Mouse (Mus musculus) myocyte (in vitro differentiated cells): ENCODE measurements around the gene Fam228a. TPM values are rescaled to one million over a fixed set of nuclear protein-coding genes. Genes with fewer than 3 reads are reported as not detected.
"Not testable (repeated sequence)": the region's sequence is repeated elsewhere in the genome, so short reads cannot be mapped to it uniquely, and the experiment has no call there.

Experiments used
- H3K27me3 ChIP-seq: one replicate; pipeline ENCODE4 v1.6.1; 2011; ENCODE audit not compliant: control insufficient read depth, insufficient read depth, insufficient read length
- H3K36me3 ChIP-seq: one replicate; pipeline ENCODE4 v1.6.1; 2011; ENCODE audit not compliant: control insufficient read depth, insufficient read depth
- H3K4me2 ChIP-seq: one replicate; pipeline ENCODE4 v1.6.1; 2011; ENCODE audit warnings: low read depth, control low read depth
- H3K4me3 ChIP-seq: one replicate; pipeline ENCODE4 v1.5.1; 2011; ENCODE audit warnings: mild to moderate bottlenecking, control low read depth, moderate library complexity
- H3K79me2 ChIP-seq: one replicate; pipeline ENCODE4 v1.6.1; 2011; ENCODE audit not compliant: control insufficient read depth, insufficient read depth
- H3ac ChIP-seq: one replicate; pipeline ENCODE4 v1.6.1; 2011; ENCODE audit not compliant: control insufficient read depth, insufficient read length
- CEBPB ChIP-seq: IDR thresholded peaks from 2 replicates; pipeline ENCODE4 v1.6.1; 2011; ENCODE audit warnings: mild to moderate bottlenecking, moderate library complexity; ENCODE audit not compliant: poor library complexity, insufficient read depth, severe bottlenecking
- E2F4 ChIP-seq: IDR thresholded peaks from one replicate; pipeline ENCODE4 v1.6.1; 2011; ENCODE audit warnings: mild to moderate bottlenecking, control low read depth, moderate library complexity; ENCODE audit not compliant: insufficient read depth
- MAX ChIP-seq: IDR thresholded peaks from one replicate; pipeline ENCODE4 v1.6.1; 2011; ENCODE audit warnings: low read depth, mild to moderate bottlenecking, control low read depth
- MYOD1 ChIP-seq, 3 experiments: IDR thresholded peaks; one replicate each; pipeline ENCODE4 v1.6.1; 2011; ENCODE audit warnings: control low read depth in 2 of 3, low read depth in 2 of 3, mild to moderate bottlenecking in 2 of 3, moderate library complexity in 1 of 3; ENCODE audit not compliant: insufficient read length in 2 of 3, control insufficient read depth in 1 of 3
- MYOG ChIP-seq, 3 experiments: IDR thresholded peaks; one replicate each; pipeline ENCODE4 v1.6.1; 2011; ENCODE audit warnings: control low read depth in 2 of 3, low read depth in 2 of 3, mild to moderate bottlenecking in 2 of 3; ENCODE audit not compliant: insufficient read length in 2 of 3, control insufficient read depth in 1 of 3, insufficient read depth in 1 of 3
- POLR2A ChIP-seq: IDR thresholded peaks from one replicate; pipeline ENCODE4 v1.6.1; 2011; ENCODE audit warnings: low read depth, mild to moderate bottlenecking, control low read depth, moderate library complexity; ENCODE audit not compliant: insufficient read length
- POLR2AphosphoS2 ChIP-seq: IDR thresholded peaks from one replicate; pipeline ENCODE4 v1.6.1; 2011; ENCODE audit warnings: low read depth, control low read depth; ENCODE audit not compliant: insufficient read length
- REST ChIP-seq: IDR thresholded peaks from one replicate; pipeline ENCODE4 v1.6.1; 2011; ENCODE audit warnings: mild to moderate bottlenecking, control low read depth, moderate library complexity; ENCODE audit not compliant: insufficient read depth, insufficient read length
- SRF ChIP-seq: IDR thresholded peaks from one replicate; pipeline ENCODE4 v1.6.1; 2011; ENCODE audit warnings: low read depth; ENCODE audit not compliant: control insufficient read depth, insufficient read length
- TCF12 ChIP-seq: IDR thresholded peaks from one replicate; pipeline ENCODE4 v1.6.1; 2011; ENCODE audit warnings: mild to moderate bottlenecking, control low read depth; ENCODE audit not compliant: poor library complexity, insufficient read depth, severe bottlenecking
- TCF3 ChIP-seq: IDR thresholded peaks from one replicate; pipeline ENCODE4 v1.6.1; 2011; ENCODE audit warnings: low read depth, control low read depth; ENCODE audit not compliant: insufficient read length
- USF1 ChIP-seq: IDR thresholded peaks from one replicate; pipeline ENCODE4 v1.6.1; 2011; ENCODE audit warnings: low read depth, mild to moderate bottlenecking, control low read depth, moderate library complexity
- polyA plus RNA-seq: library from polyadenylated mRNA; unstranded; fragments of >200 nt; fragmentation: generic; extraction: Trizol; gene quantifications from one replicate; pipeline ENCODE4 v1.2.1, GENCODE M21; 2012; ENCODE audit warnings: missing spikeins

Fam228a gene
- polyA plus RNA-seq, 1 experiment = not detected

DNA sequence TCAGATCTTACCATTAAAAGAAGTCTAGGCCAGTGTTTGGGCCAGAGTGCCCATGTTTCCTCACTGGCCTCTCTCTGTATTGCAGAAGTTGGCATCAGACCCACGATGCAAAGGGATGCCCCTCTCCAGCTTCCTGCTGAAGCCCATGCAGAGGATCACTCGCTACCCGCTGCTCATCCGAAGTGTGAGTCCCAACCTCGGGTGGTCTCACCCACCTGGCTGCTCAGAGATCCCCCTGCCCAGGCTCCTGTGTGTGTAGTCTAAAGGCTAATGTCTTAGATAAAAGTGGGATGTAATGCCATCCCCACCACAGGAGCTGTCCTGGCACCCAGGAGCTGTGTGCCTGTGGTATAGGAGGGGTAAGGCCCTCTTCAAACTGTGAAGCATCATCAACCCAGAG lies 32.1 kb downstream of the Fam228a start:
- Histone ChIP-seq H3K4me3 (no peak overlapping the region), H3K27me3 (no peaks in the 10 kb centered on the region), H3K4me2 (no peak overlapping the region), H3K79me2 (no peaks in the 10 kb centered on the region), H3K36me3 (no peaks in the 10 kb centered on the region), H3ac (no peak overlapping the region)
- TF ChIP-seq TCF3 (no peak), MAX (no peak), TCF12 (no peak), POLR2A (no peak), MYOG (IDR thresholded peaks at IDR 0.05; ENCODE audit: control insufficient read depth in 1 of 3, insufficient read depth in 1 of 3, insufficient read length in 2 of 3, low read depth in 2 of 3) (no peak), REST (no peak), CEBPB (no peak), USF1 (no peak), POLR2AphosphoS2 (no peak), E2F4 (no peak), SRF (no peak), MYOD1 (IDR thresholded peaks at IDR 0.05; ENCODE audit: control insufficient read depth in 1 of 3, insufficient read length in 2 of 3, low read depth in 2 of 3) (no peak)

DNA sequence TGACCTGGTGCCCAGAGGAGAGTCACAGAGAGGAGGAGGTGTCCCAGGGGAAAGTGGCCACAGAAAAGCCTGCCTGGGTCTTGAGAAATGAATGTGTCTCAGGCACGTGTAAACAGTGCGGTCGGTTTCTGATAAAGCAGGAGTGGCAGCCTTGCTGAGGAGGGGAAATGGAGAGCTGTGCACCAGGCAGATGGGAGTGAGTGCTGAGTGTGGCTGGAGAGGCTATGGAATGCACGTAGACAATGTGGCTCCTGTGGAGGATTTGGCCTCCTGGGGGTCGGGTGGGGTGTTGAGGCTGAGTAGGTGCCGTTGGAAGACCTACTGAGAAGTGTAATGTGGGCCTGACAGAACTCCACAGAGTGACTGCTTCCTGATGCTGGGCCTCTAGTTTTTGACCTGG lies 32.6 kb downstream of the Fam228a start:
- not testable (repeated sequence) for H3ac ChIP-seq, H3K4me3 ChIP-seq, H3K36me3 ChIP-seq, H3K4me2 ChIP-seq, H3K27me3 ChIP-seq, H3K79me2 ChIP-seq

DNA sequence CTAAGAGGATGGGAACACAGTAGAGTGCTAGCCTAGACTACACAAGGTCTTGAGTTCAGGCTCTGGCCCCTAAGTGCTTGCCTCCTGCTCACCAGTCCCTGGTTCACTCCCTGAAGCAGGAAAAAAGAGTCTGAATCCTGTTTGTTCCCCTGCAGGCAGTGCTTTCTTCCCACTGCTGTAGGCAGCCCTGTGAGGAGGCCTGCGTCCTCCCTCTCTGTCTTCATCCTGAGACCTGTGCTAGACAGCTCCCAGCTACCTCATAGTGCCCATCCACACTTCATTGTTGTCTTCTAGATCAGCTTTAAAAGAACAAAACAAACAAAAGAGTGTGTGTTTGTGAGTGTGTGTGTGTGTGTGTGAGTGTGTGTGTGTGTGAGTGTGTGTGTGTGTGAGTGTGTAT lies 43.7 kb downstream of the Fam228a start:
- no peaks in the 10 kb centered on the region for H3K27me3 ChIP-seq
- no peak for TF ChIP-seq SRF
- no peak overlapping the region for H3ac ChIP-seq
- peaks cover 5% of the 10 kb centered on the region for H3K36me3 ChIP-seq
- no peaks in the 10 kb centered on the region for H3K79me2 ChIP-seq
- no peak overlapping the region for H3K4me2 ChIP-seq
- no peak overlapping the region for H3K4me3 ChIP-seq

DNA sequence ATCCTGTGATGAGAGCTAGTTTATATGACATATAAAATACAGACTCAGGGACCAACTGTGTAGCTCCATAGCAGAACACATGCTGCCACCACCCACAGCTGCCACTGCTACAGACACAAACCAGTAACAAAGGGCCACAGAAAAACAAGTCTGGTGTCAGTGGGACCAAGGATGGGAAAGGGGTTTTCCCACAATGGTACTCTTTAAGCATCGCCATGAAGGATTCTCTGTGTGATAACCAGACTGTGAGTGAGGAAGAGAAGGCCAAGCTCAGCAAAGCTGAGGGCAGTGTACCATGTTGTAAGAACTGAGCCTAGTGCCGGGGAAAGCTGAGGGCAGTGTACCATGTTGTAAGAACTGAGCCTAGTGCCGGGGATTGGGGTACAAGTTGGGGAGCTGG lies 47.0 kb downstream of the Fam228a start:
- H3K27me3 ChIP-seq = no peaks in the 10 kb centered on the region
- no peaks in the 10 kb centered on the region for H3K36me3 ChIP-seq
- no peak overlapping the region for H3ac ChIP-seq
- H3K4me2 ChIP-seq = no peak overlapping the region
- H3K4me3 ChIP-seq = no peak overlapping the region
- TF ChIP-seq SRF = no peak
- TF ChIP-seq CEBPB = no peak
- TF ChIP-seq POLR2A = no peak
- TF ChIP-seq MYOG (IDR thresholded peaks at IDR 0.05; ENCODE audit: control insufficient read depth in 1 of 3, insufficient read depth in 1 of 3, insufficient read length in 2 of 3, low read depth in 2 of 3) = no peak
- no peak for TF ChIP-seq USF1
- no peak for TF ChIP-seq POLR2AphosphoS2
- TF ChIP-seq TCF12 = no peak
- TF ChIP-seq MYOD1 (IDR thresholded peaks at IDR 0.05; ENCODE audit: control insufficient read depth in 1 of 3, insufficient read length in 2 of 3, low read depth in 2 of 3) = no peak
- TF ChIP-seq E2F4 = no peak
- TF ChIP-seq REST = no peak
- no peak for TF ChIP-seq MAX
- no peak for TF ChIP-seq TCF3
- no peaks in the 10 kb centered on the region for H3K79me2 ChIP-seq

DNA sequence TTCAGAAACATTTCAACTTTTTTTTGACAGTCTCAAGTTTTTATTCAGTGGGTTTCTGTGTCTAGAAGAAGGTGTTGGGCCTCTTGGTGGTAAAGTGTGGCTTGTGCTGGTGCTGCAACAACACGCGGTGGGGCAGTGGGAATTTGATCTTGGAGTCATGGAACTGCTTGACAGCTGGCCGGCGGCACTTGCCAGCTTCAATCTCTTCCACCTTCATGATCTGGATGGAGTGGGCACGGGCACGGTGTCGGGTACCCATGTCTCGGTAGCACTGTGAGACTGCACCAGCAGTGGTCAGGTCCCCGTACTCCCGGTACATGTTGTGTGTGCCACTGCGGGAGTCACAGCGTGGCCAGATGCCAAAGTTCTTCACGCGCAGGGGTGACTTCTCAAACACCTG lies 48.9 kb downstream of the Fam228a start:
- no peak for TF ChIP-seq CEBPB
- TF ChIP-seq TCF3 = no peak
- TF ChIP-seq USF1 = no peak
- no peak for TF ChIP-seq POLR2AphosphoS2
- TF ChIP-seq MYOD1 (IDR thresholded peaks at IDR 0.05; ENCODE audit: control insufficient read depth in 1 of 3, insufficient read length in 2 of 3, low read depth in 2 of 3) = peak in 2 of 3 experiments; percentile 42 to 54
- no peak for TF ChIP-seq TCF12
- peak in 1 of 3 experiments; percentile 56 for TF ChIP-seq MYOG (IDR thresholded peaks at IDR 0.05; ENCODE audit: control insufficient read depth in 1 of 3, insufficient read depth in 1 of 3, insufficient read length in 2 of 3, low read depth in 2 of 3)
- no peak for TF ChIP-seq SRF
- Histone ChIP-seq H3K27me3 (no peaks in the 10 kb centered on the region), H3K4me3 (no peak overlapping the region), H3ac (no peak overlapping the region), H3K79me2 (no peaks in the 10 kb centered on the region), H3K4me2 (no peak overlapping the region), H3K36me3 (no peaks in the 10 kb centered on the region)

DNA sequence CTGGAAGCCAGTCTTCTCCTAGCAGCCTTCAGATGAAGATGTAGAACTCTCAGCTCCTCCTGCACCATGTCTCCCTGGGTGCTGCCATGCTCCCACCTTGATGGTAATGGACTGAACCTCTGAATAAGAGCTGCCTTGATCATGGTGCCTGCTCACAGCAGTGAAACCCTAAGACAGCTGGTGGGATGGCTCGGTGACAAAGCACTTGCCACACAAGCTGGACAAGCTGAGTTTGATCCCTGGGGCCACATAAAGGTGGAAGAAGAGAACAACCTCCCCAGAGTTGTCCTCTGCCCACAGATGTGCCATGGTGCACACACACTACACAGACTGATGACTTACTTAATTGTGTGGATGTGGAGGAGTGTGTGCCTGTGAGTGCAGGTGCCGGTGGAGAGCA lies 49.8 kb downstream of the Fam228a start:
- no peak overlapping the region for H3K4me3 ChIP-seq
- no peak overlapping the region for H3ac ChIP-seq
- no peaks in the 10 kb centered on the region for H3K79me2 ChIP-seq
- no peaks in the 10 kb centered on the region for H3K36me3 ChIP-seq
- H3K27me3 ChIP-seq = no peaks in the 10 kb centered on the region
- TF ChIP-seq SRF = no peak
- TF ChIP-seq MYOG (IDR thresholded peaks at IDR 0.05; ENCODE audit: control insufficient read depth in 1 of 3, insufficient read depth in 1 of 3, insufficient read length in 2 of 3, low read depth in 2 of 3) = no peak
- no peak for TF ChIP-seq POLR2AphosphoS2
- TF ChIP-seq CEBPB = no peak
- TF ChIP-seq TCF12 = no peak
- no peak for TF ChIP-seq REST
- no peak for TF ChIP-seq TCF3
- no peak overlapping the region for H3K4me2 ChIP-seq
